Mouse (Mus musculus) liver, embryonic 14.5 days (tissue): ENCODE measurements around the gene Arhgap5.

Source experiments
- CTCF ChIP-seq: IDR thresholded peaks from 2 replicates; pipeline ENCODE4 v1.5.1; 2016; ENCODE audit warnings: antibody characterized with exemption, low read depth, control low read depth
- EP300 ChIP-seq: IDR thresholded peaks from 2 replicates; pipeline ENCODE4 v1.6.1; 2016; ENCODE audit warnings: antibody characterized with exemption, low read depth

DNA sequence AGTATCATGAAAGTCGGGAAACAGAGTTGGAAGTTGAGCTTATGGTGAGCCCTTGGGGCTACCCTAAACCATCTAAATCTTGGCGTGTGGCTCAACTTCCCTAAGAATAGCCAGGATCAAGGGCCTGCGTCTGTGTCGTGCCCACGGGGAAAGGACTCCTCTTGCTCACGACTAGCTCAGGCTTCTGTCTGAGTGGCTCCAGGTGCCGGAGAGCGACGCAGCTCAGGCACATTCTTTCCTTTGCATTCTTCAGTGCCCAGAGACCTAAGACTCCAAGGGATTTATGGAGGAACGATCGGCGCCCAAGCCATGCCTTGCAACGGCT is 679 bp upstream of the Arhgap5 start:
- TF ChIP-seq CTCF (no peak), EP300 (no peak)
